Mouse (Mus musculus) midbrain, postnatal 0 days (tissue): ENCODE data around the gene Zpr1. TPM values are rescaled to one million over a fixed set of nuclear protein-coding genes. Genes with fewer than 3 reads are reported as not detected.

Experiments
- ATAC-seq: fragments of 200-750 bp; cut with Nextera tagmentation; 2 replicates; pipeline ENCODE4 v1.8.0; 2017; ENCODE audit warnings: moderate number of reproducible peaks, mild to moderate bottlenecking, moderate TSS enrichment, moderate library complexity; ENCODE audit not compliant: low FRiP score
- DNase-seq: peaks from one replicate; pipeline ENCODE4 v3.0.0-alpha.2; 2015; ENCODE audit warnings: low spot score
- H3K27ac ChIP-seq: fragments of 300-500 bp; sonication (generic); 2 replicates; pipeline ENCODE4 v1.5.1; 2014; ENCODE audit warnings: low read depth, mild to moderate bottlenecking, low read length, mixed read lengths
- H3K27me3 ChIP-seq: fragments of 300-500 bp; sonication (generic); 2 replicates; pipeline ENCODE4 v1.6.1; 2014; ENCODE audit warnings: low read length, control low read depth, mixed read lengths; ENCODE audit not compliant: insufficient read depth
- H3K36me3 ChIP-seq: fragments of 300-500 bp; sonication (generic); 2 replicates; pipeline ENCODE4 v1.6.1; 2014; ENCODE audit warnings: low read length, control low read depth, mixed read lengths; ENCODE audit not compliant: insufficient read depth
- H3K4me1 ChIP-seq: fragments of 300-500 bp; sonication (generic); 2 replicates; pipeline ENCODE4 v1.6.1; 2014; ENCODE audit warnings: mild to moderate bottlenecking, control low read depth, antibody characterized with exemption, low read length, mixed read lengths; ENCODE audit not compliant: insufficient read depth
- H3K4me2 ChIP-seq: fragments of 300-500 bp; sonication (generic); 2 replicates; pipeline ENCODE4 v1.6.1; 2014; ENCODE audit warnings: low read depth, mild to moderate bottlenecking, low read length, mixed read lengths; ENCODE audit not compliant: poor library complexity, severe bottlenecking
- H3K4me3 ChIP-seq: fragments of 300-500 bp; sonication (generic); 2 replicates; pipeline ENCODE4 v1.5.1; 2014; ENCODE audit warnings: low read depth, mild to moderate bottlenecking, low read length, moderate library complexity
- H3K9ac ChIP-seq: fragments of 300-500 bp; sonication (generic); replicated peaks from 2 replicates; pipeline ENCODE4 v1.6.1; 2014; ENCODE audit warnings: mild to moderate bottlenecking, low read length, moderate library complexity, mixed read lengths; ENCODE audit not compliant: poor library complexity, severe bottlenecking
- H3K9me3 ChIP-seq: fragments of 300-500 bp; sonication (generic); 2 replicates; pipeline ENCODE4 v1.6.1; 2016; ENCODE audit warnings: low read length, control low read depth
- CTCF ChIP-seq: IDR thresholded peaks from 2 replicates; pipeline ENCODE4 v1.5.1; 2016; ENCODE audit warnings: antibody characterized with exemption, mild to moderate bottlenecking
- WGBS: fragments of 180-500 bp; shearing (Covaris S2); extraction: QIAGEN DNeasy Blood & Tissue Kit; methylation state at CpG from one replicate; pipeline ENCODE4 v1.1.7; 2014; 5-methylcytosine and 5-hydroxymethylcytosine counted together
- polyA plus RNA-seq: library from polyadenylated mRNA; unstranded; fragments of >200 nt; fragmentation: Nextera tagmentation; extraction: Ambion mirVana; gene quantifications from 2 replicates; pipeline ENCODE4 v1.2.1, GENCODE M21; 2015
- total RNA-seq: library from RNA; depleted of rRNA; stranded (reverse); fragments of >200 nt; gene quantifications from 2 replicates; pipeline ENCODE4 v1.2.3, GENCODE M21; 2014

The Zpr1 gene
- total and polyA plus RNA-seq, 2 experiments from 2014 or later: 33.7 to 46.3 TPM

- Histone ChIP-seq H3K4me1 (no peaks in the 10 kb centered on the region), H3K27ac (no peak overlapping the region), H3K4me2 (no peak overlapping the region), H3K4me3 (no peak overlapping the region), H3K36me3 (no peaks in the 10 kb centered on the region), H3K9me3 (no peaks in the 10 kb centered on the region), H3K9ac (no peak overlapping the region), H3K27me3 (peaks cover 6% of the 10 kb centered on the region)
- ATAC-seq (no peak), DNase-seq (no peak)
- 90% methylated on average over 7 of the region's 7 CpGs for WGBS
- TF ChIP-seq CTCF: no peak
Observed at GRCm38 (mm10) chr9:46256177-46256576, 16.7 kb upstream of the Zpr1 start.

DNA sequence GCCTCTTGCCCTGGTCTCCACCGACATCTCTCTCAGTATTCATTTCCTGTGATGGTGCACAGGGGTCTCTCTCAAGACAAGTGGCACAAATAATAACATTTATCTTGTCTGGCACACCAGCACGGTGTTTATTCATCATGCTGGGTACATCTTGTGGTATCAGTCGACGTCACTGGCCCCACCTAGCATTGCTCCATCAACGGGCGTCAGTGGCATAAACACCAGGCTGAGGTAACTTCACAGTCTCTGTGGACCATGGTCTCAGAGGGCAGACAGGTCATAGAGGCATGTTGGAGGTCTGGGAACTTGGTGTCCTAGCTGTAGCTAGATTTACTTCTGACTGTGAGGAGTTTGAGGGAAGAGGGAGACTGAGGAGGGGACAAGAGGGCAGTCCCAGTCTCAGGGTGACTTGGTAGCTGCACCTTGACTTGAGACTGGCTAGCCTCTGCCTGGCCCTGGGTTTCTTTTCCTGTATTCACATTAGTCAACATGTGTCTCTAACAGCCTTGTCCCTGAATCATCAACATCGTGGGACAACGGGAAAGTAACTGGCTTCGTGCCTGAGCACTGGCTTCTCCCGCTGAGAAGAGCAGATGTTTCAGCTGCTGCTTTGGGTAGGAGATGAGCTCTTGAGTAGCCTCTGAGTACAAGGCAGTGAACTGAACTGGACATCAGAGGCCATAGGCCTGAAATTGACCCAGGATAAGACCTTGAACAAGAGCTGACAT, 16.0 kb upstream of the Zpr1 start:
- Histone ChIP-seq H3K36me3 (no peaks in the 10 kb centered on the region), H3K4me1 (no peaks in the 10 kb centered on the region), H3K27ac (no peak overlapping the region), H3K4me2 (no peak overlapping the region), H3K9ac (no peak overlapping the region), H3K9me3 (no peaks in the 10 kb centered on the region), H3K27me3 (peaks cover 6% of the 10 kb centered on the region), H3K4me3 (no peak overlapping the region)
- DNase-seq (no peak), ATAC-seq (no peak)
- WGBS: 88% methylated on average over 10 of the region's 10 CpGs
- TF ChIP-seq CTCF: no peak

DNA sequence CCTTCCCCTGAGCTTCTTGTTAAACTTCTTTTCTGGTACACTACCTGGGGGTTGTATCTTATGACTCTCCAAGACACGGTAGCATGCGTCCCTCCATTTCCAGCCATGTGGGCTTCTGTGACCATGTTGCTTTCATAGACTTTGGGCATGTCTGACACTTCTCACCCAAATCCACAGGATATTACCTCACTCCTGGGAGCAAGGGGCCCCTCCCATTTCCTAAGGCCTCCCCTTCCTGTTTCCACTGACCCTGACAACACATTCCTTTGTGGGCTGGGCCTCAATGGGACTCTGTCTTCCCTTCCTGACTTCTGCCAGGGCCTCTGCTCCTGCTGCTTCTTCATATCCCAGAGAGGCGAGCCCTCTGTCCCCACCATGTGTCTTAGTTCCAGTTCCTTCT, 15.3 kb upstream of the Zpr1 start:
- Histone ChIP-seq H3K9ac (no peak overlapping the region), H3K27ac (no peak overlapping the region), H3K27me3 (peaks cover 6% of the 10 kb centered on the region), H3K4me2 (no peak overlapping the region), H3K4me1 (no peaks in the 10 kb centered on the region), H3K36me3 (no peaks in the 10 kb centered on the region), H3K9me3 (no peaks in the 10 kb centered on the region), H3K4me3 (no peak overlapping the region)
- 82% methylated on average over 3 of the region's 3 CpGs for WGBS
- DNase-seq (no peak), ATAC-seq (no peak)
- no peak for TF ChIP-seq CTCF

DNA sequence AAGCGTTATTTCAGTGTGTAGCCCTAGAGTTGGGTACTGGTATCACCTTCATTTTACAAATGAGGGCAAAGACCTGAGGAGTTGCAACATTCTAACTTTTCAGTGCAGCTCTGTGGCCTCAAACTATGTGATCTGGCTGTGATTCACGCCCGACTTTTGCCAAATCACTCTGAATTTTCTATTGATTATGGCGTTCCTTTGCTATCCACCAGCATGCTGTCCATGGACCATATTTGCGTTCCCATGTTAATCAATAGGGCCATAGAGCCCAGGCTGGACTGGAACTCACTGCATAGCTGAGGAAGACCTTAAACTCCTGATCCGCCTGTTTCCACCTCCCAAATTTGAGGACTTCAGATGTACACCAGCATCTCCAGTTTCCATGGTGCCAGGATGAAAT, 13.8 kb upstream of the Zpr1 start:
- H3K36me3 ChIP-seq: no peaks in the 10 kb centered on the region
- no peaks in the 10 kb centered on the region for H3K9me3 ChIP-seq
- DNase-seq (no peak), ATAC-seq (no peak)
- H3K27ac ChIP-seq: no peak overlapping the region
- H3K4me2 ChIP-seq: no peak overlapping the region
- H3K4me3 ChIP-seq: no peak overlapping the region
- peaks cover 6% of the 10 kb centered on the region; the same call in 1 of the 2 replicates for H3K27me3 ChIP-seq
- H3K9ac ChIP-seq: no peak overlapping the region
- WGBS: 88% methylated on average over 6 of the region's 6 CpGs
- TF ChIP-seq CTCF: no peak
- no peaks in the 10 kb centered on the region for H3K4me1 ChIP-seq

GRCm38 (mm10) chr9:46261131-46261530, 11.7 kb upstream of the Zpr1 start:
- WGBS: 89% methylated on average over 7 of the region's 7 CpGs
- no peak for TF ChIP-seq CTCF
- H3K27ac ChIP-seq: no peak overlapping the region
- no peak overlapping the region for H3K4me2 ChIP-seq
- ATAC-seq (no peak), DNase-seq (no peak)
- no peak overlapping the region for H3K9ac ChIP-seq
- H3K4me1 ChIP-seq: no peaks in the 10 kb centered on the region
- no peak overlapping the region for H3K4me3 ChIP-seq
- H3K9me3 ChIP-seq: no peaks in the 10 kb centered on the region
- H3K27me3 ChIP-seq: peaks cover 6% of the 10 kb centered on the region; the same call in 1 of the 2 replicates
- no peaks in the 10 kb centered on the region for H3K36me3 ChIP-seq

- WGBS: 61% methylated on average over 7 of the region's 7 CpGs
- DNase-seq (no peak), ATAC-seq (no peak)
- Histone ChIP-seq H3K36me3 (no peaks in the 10 kb centered on the region), H3K4me2 (no peak within 1 kb of the TSS), H3K9me3 (no peaks in the 10 kb centered on the region), H3K4me1 (no peaks in the 10 kb centered on the region), H3K4me3 (no peak within 1 kb of the TSS), H3K27ac (no peak within 1 kb of the TSS), H3K9ac (no peak within 1 kb of the TSS), H3K27me3 (peaks cover 18% of the 10 kb centered on the region; the same call in 1 of the 2 replicates)
- no peak for TF ChIP-seq CTCF
Observed at GRCm38 (mm10) chr9:46268343-46268873, 4.5 kb upstream of the Zpr1 start, which contains the start of gene Apoa5. Apoa5 (plus strand) TSS chr9:46268633.
